Mouse (Mus musculus) skeletal muscle tissue, adult 2 months (tissue): ENCODE data around the gene Vav3.

Experiments used
- DNase-seq: peaks from one replicate; pipeline ENCODE4 v3.0.0-alpha.2; 2012; ENCODE audit warnings: low read depth, low spot score

Vav3 gene

DNA sequence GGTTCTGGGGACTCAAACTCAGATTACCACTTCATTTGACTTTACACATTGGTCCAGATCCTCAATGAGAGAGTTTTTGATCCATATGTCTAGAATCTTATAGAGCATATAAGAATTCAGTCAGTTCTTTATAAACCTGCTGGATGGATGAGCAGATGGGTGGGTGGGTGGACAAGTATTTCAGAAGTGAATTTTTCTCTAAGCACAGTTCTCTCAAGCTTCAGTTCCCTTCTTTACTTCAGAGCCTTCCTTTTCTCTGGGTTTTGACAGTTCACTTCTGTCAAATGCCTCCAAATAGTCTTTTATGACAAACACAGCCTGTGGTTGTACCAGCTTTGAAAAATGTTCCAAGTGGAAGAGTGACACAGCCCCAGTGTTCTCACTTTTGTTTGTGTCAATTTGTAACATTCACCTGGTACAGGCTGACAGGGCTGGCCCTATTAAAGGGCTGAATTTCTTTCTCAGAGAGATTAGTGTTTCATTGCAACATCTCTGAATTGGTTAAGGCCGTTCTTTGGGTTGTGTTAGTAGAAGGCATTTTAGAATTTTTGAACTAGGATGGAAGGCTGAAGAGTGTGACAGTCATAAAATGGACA, 159.5 kb downstream of the Vav3 start:
- DNase-seq = no peak

DNA sequence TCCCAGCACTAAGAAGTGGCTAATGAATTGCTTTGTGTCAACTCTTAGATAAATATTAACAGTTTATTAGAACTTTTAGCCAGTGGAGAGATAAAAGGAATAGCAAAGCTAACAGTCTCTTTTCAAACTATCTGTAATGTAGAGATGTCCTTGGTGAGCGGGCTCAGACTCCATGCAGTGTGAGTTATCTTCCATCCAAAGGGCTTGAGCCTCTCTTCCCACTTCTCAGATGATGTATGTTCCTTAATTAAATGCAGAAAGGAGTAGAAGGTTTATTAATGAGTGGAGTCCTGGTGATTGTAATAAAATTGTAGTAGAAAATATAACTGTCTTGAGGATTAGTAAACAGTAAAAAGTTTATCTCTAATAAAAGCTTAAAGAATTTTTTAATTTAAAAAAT, 169.3 kb downstream of the Vav3 start:
- DNase-seq = no peak

- DNase-seq = no peak
Observed at GRCm38 (mm10) chr3:109511849-109512248, 171.4 kb downstream of the Vav3 start.

DNA sequence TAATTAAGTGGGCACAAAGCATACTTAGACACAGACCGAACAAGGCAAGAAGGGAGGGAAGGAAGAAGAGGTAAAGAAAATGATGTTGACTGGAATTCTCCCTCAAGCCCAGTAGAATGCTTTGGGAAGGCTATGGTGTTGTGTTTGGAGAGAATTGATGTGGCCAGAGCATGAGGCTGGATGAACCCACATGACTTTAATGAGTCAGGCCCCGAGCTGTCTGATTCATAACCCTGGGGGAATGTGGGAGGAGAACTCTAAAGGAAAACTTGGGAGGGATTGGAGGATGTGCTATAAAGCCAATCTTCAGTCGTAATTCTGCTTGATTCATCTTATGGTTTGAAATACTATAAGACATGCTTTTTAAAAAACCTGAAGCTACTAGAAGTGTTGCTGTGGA, 175.0 kb downstream of the Vav3 start:
- peak; percentile 43 for DNase-seq

- no peak for DNase-seq
Observed at GRCm38 (mm10) chr3:109516372-109516771, 175.9 kb downstream of the Vav3 start.

GRCm38 (mm10) chr3:109522115-109522514, 181.7 kb downstream of the Vav3 start:
- DNase-seq = no peak

GRCm38 (mm10) chr3:109525825-109526224, 185.4 kb downstream of the Vav3 start:
- no peak for DNase-seq

GRCm38 (mm10) chr3:109526246-109526645, 185.8 kb downstream of the Vav3 start:
- DNase-seq = peak; percentile 45

DNA sequence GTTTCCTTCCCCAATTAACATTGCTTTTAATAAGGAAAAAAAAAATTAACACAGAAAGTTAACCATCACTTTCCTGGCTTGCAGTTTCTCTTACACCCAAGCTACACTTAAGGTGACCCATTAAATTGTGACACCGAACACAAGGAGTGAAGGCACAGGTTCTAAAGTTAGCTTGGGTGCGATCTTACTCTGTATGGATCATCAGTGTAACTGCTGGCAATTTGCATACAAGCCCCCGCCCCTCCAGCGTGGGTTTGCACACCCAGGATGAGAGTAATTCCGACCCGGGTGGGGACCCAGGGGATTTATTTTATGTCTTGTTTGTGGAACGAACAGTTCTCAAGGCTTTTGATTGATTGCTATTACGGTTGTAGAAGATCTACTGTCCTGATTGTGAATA, 186.2 kb downstream of the Vav3 start:
- DNase-seq = no peak

DNA sequence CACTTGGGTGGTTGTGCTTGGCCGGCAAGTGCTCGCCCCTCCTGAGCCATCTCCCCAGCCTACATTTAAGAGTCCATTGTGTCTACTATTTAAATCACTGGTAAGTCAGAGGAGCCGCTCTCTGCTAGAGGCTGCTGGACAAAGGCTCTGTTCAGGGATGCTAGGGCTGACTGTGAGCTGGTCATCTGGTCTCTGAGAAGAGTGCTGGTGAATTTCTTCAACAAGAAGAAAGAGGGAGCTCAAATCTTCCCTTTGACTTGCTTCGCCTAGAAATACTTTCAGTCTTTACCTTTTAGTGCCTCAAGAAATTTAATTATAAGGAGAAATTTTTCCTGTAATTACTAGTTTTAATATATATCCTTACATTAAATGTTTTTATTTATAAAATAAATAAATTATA, 188.2 kb downstream of the Vav3 start:
- DNase-seq = no peak

DNA sequence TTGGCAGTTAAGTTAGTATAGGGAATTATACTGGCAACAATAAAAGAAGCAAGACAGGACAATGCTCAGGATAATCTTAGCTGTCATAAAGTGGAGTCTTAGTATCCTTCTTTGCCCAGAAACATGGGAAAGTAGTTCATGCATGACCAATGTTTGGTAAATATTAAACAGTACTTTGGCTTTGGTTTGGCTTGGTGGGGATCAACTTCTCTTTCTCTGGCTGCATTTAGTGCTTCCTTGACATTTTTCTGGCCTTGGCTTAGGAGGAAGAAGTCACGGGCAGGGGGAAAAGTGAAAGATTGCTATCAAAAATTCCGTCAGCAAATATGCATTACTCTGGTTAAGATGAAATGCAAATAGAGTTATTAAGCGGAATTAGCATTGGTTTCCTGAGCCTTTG, 197.2 kb downstream of the Vav3 start:
- DNase-seq = no peak

DNA sequence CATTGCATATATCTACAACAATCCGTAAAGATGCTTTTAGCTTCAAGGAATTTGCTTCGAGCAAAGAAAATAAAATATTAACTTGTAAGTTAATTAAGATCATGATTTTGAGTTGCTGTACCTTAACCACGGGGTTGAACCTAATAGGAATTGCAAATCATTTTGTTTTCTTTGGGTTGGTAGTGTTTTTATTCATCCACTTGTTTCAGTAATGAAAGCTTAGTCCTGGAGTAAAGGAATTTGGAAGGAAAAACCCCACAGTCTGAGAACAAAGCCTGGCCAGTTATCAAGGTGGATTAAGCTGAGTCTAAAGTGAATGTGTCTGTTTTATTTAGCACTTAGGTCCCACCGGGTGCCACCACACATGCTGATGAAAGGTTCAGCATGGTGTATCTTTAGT, 199.6 kb downstream of the Vav3 start:
- DNase-seq = no peak

GRCm38 (mm10) chr3:109544476-109545221, 204.2 kb downstream of the Vav3 start:
- no peak for DNase-seq

GRCm38 (mm10) chr3:109557329-109557728, 216.9 kb downstream of the Vav3 start:
- DNase-seq = no peak

- no peak for DNase-seq
Observed at GRCm38 (mm10) chr3:109561295-109561694, 220.8 kb downstream of the Vav3 start.

DNA sequence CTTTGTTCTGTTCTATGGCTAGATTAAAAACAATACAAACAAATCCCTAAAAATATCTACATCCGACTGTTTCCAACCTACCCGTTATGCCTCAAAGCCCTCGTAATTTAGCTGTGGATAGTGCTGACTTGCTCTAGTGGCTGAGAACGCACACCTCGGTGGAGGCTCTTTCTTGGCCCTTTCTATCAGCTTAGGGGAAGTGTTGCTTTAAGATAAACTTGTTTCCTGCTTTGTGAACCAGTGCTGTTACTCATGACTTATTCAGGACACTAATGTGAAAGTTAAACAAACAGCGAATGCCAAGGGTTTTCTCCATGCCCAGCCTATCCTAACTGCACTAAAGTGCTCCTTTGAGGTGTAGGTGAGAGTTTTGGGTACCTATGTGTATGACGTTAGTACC, 221.3 kb downstream of the Vav3 start:
- no peak for DNase-seq

DNA sequence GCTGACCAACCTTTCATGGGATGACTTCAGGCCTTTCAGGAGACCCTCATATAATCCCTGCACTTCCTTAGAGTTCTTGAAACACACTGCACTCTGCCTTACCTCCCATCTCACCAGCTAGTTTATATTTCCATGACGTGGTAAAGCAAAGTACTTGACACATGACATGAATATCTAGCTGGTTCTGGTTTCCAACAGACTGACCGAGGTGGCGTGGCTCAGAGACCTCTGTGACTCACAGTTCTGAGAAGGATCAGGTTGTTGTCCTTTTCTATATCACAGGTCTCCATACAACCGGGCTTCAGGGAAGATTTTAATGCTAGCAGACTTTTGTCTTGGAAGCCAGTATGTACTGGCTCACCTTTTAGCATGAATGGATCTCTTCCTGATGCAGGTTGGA, 221.8 kb downstream of the Vav3 start:
- no peak for DNase-seq

DNA sequence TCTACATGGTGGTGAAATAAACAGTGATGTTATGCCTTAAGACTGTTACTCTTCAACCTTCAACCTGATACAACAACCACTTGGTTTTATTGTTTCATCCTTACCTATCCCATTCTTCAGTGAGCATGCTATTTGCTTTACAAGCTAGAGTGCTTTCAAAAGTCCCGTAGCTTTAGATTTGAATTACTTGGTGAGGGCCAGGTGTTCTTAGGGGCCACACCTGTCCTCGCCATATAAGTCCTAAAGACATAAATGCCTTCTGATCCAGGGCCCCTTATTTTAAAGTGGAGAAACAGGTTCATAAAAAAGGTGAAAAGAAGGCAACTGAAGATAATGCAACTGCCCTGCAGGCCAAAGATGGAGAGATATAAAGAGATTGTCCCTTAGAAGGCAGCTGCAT, 224.0 kb downstream of the Vav3 start:
- no peak for DNase-seq

DNA sequence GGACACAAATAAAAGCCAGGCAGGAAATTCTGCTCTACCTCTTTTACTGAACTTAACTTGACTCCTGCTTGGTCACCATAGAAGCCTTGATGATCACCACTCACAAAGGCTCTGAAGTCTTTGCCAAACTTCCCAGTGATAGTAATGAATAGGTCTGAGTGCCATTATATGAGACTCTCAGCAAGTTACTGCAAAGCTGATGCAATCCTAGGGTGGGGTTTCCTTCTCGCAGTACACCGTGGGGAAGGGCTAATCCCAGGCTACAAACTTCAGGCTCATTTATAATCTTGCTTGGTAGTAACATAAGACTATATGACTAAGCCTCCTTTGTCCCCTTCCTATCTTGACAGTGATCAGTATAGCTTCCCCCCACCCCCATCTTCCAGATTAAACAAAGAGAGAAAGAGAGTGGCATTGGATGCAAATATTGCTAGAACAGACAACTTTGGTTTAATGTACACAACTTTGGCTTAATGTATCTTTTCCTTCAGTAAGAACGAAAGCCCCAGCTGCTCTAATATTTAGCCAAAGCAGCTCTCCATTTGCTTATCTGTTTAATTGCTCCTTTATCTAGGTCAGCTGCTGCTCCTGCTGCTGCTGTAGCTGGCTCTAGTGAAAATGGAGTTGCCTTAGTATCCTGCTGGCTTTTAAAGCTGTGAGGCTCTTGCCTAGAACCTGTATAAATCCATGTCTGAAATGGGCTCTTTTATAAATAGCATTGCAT, 228.3 kb downstream of the Vav3 start:
- DNase-seq = peak; percentile 3

- no peak for DNase-seq
Observed at GRCm38 (mm10) chr3:109571483-109571882, 231.0 kb downstream of the Vav3 start.

GRCm38 (mm10) chr3:109572871-109573270, 232.4 kb downstream of the Vav3 start:
- DNase-seq = no peak

GRCm38 (mm10) chr3:109573549-109574146, 233.2 kb downstream of the Vav3 start:
- DNase-seq = no peak
